Mouse (Mus musculus): ENCODE data around the gene Snrpn. TPM values are rescaled to one million over a fixed set of nuclear protein-coding genes. Genes with fewer than 3 reads are reported as not detected.

Gene Snrpn
- polyA plus RNA-seq, 1 experiment from 2014 or later, result 583 TPM

Other genes with a start within 250 kb of the Snrpn start
- 368 and 455 TPM in 2 replicates for gene Snurf, start 135.2 kb downstream of the Snrpn start, polyA plus RNA-seq (2015; fragmentation: Nextera tagmentation; extraction: Ambion mirVana)
- 2.3 and 2.5 TPM in 2 replicates for gene Gm38393, start 135.2 kb downstream of the Snrpn start, polyA plus RNA-seq (2015; fragmentation: Nextera tagmentation; extraction: Ambion mirVana)

Data from forebrain, embryonic 16.5 days (tissue).